Mouse (Mus musculus) kidney, adult 8-10 months (tissue): Measurements from ENCODE around the gene Cfap73.
A peak's percentile ranks its signal among the peaks of the same experiment; 100 is the strongest.

Experiments used
- DNase-seq, 2 experiments: peaks; one replicate each; pipeline ENCODE4 v3.0.0; 2022

Gene Cfap73

DNA sequence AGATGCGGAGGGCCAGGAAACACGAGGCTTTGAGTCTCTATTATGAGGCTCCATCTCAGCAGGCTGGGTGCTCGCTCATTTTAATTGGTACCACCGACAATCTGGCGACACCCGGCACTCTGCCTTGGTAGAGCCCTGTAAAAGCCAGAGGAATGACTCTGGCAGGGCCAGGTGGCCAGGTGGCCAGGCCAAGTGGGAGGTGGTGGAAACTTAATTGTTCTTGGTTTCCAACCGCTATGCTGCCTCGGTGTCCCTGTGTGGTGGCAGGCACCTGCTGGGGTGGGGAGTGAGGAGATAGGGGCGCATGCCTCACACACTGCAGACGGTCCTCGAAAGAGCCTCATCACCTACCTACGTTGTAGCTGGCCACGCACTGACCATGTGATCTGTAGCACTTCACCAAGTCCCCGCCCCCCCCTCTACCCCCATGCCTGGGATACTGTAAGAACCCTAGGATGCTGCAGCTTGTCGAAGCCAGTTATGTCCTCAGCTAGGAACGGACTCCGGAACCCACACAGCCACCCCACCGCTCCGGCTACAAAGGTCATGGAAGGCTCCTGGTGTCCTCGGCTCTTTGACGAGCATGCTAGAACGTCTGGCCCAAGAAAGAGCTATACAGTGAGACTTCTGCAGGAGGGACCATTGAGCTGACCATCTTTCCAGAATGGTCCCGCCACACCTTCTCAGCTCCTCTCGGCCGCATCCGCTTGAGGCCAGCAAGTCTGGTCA lies 54.0 kb downstream of the Cfap73 start:
- no peak for DNase-seq

DNA sequence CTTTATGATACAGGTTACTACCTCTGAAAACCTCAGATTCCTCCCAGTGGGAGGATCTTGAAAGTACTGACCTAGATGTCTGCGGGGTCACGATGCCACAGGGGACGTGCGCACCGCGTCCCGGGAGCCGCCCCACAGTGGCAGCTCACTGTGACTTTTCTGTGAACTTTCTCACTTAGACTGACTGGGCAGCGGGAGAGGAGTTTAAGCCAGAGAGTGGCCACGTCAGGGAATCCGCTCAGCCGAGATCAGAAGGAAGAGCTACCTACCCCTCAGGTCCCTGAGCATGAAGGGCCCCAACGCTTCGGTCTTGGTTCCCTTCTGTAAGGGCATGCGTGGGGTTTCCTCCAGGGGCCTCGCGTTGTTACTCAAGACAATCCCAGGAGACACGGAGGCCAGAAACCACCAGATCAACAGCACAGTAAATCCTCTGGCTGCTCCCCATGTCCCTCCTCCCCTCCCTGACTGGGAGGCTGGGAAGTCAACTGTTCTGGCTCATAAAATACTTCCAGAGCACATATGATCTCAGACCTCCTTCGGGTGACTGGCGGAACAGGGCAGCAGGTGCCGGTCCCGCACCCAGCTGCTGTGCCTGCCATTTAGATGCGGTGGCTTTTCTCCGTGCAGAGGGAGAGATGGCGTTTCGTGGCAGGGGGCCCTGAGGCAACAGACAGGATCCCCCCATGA lies 54.7 kb downstream of the Cfap73 start:
- DNase-seq = peak; percentile 59 to 80

DNA sequence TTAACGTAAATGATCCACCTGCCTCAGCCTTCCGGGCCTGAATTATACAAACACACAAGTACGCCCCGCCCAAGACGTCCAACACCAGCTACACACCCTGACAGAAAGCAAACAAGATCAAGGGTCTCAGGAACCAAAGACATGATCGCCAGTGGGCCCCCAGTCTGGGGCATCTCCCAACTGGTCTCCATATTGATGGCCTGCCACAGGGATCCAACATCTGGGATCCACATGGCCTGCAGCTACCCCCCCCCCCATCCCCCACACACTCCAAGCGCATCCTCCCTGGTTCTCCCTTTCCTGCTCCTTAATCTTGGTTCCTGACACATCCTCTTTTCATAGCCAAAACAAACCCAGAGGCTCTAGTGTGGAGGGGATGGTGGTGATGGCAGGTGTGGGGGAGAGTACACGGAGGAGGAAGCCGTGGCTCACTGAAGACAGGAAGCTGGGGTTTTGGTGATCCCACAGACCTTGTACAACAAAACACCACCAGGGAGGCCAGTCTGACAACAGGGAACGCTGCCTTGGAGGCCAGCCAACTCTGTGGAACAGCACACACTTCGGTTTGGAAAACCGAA lies 55.4 kb downstream of the Cfap73 start:
- DNase-seq = peak in 1 of 2 experiments; percentile 64
